Mouse (Mus musculus): Measurements from ENCODE around the gene Apol9b.

- TF ChIP-seq CTCF (IDR thresholded peaks at IDR 0.05; ENCODE audit: insufficient read depth, low read length) (peak; percentile 97), POLR2A (IDR thresholded peaks at IDR 0.05; ENCODE audit: borderline replicate concordance, extremely low read depth, low read depth, low read length) (no peak)
These were observed 28.0 kb downstream of the Apol9b start, which contains the start of gene Apol8 for GRCm38 (mm10) chr15:77756848-77757247.

Data from lung, adult 2 months (tissue).